9 mouse cellular contexts compared by ENCODE assay signal in genomic region chr8:70618888-70619334, GRCm38 (mm10). TPM values are rescaled to one million over a fixed set of nuclear protein-coding genes. Genes with fewer than 3 reads are reported as not detected.
DNase-seq lines count a peak whose midpoint lies in the region; ATAC-seq lines count a peak whose summit lies in the region.
"Had no signal": no experiment of that assay in that cellular context is flagged by ENCODE, and none has a peak within 500 bp of the region (broad histone marks: within the 10 kb centered on the region; RNA-seq: fewer than 3 reads in every experiment).

No protein-coding gene starts in this region.

- peaks cover 14% of the 10 kb centered on the region for H3K4me1 ChIP-seq in forebrain, embryonic 12.5 days
- H3K4me1 ChIP-seq in forebrain, embryonic 13.5 days: peaks cover 5% of the 10 kb centered on the region
- H3K4me1 ChIP-seq in intestine, embryonic 15.5 days (replicated peaks): no peaks in the 10 kb centered on the region; the same call in 1 of the 2 replicates

- no peaks in the 10 kb centered on the region for H3K9me3 ChIP-seq in forebrain, embryonic 12.5 days
- H3K9me3 ChIP-seq in forebrain, embryonic 13.5 days (replicated peaks): no peaks in the 10 kb centered on the region
- no peaks in the 10 kb centered on the region for H3K9me3 ChIP-seq in intestine, embryonic 15.5 days

- no peak overlapping the region; the same call in 1 of the 2 replicates for H3K9ac ChIP-seq in forebrain, embryonic 12.5 days
- no peak overlapping the region for H3K9ac ChIP-seq in forebrain, embryonic 13.5 days
- no peak overlapping the region for H3K9ac ChIP-seq in intestine, embryonic 15.5 days

- H3K27me3 ChIP-seq in forebrain, embryonic 12.5 days: peaks cover 31% of the 10 kb centered on the region
- peaks cover 30% of the 10 kb centered on the region for H3K27me3 ChIP-seq in forebrain, embryonic 13.5 days
- no peaks in the 10 kb centered on the region for H3K27me3 ChIP-seq in intestine, embryonic 15.5 days (replicated peaks)

- H3K27ac ChIP-seq in forebrain, embryonic 12.5 days: no peak overlapping the region
- no peak overlapping the region for H3K27ac ChIP-seq in forebrain, embryonic 13.5 days
- H3K27ac ChIP-seq in intestine, embryonic 15.5 days: no peak overlapping the region

- H3K36me3 ChIP-seq in forebrain, embryonic 12.5 days (replicated peaks): no peaks in the 10 kb centered on the region
- no peaks in the 10 kb centered on the region for H3K36me3 ChIP-seq in forebrain, embryonic 13.5 days (ENCODE audit: poor library complexity, severe bottlenecking)
- no peaks in the 10 kb centered on the region for H3K36me3 ChIP-seq in intestine, embryonic 15.5 days

- peak; percentile 40; the same call in 1 of the 2 replicates for ATAC-seq in forebrain, embryonic 12.5 days (ENCODE audit: low FRiP score)
- no peak for ATAC-seq in forebrain, embryonic 13.5 days
- peak; percentile 89 for ATAC-seq in intestine, embryonic 15.5 days
- peak; percentile 80 for ATAC-seq in megakaryocyte progenitor cell, adult 5-6 weeks (replicated peaks; ENCODE audit: poor library complexity)

- DNase-seq in A20 (ENCODE audit: low read depth, low spot score): peak; percentile 98
- DNase-seq in c-Kit-positive CD71-positive TER-119-negative erythroid progenitor cells, embryonic 14.5 days (ENCODE audit: low read depth): peak; percentile 91
- no peak for DNase-seq in urinary bladder, postnatal 4 days (ENCODE audit: low spot score in 2 of 2)
- no peak for DNase-seq in cerebellum, adult 9-10 months

- H3K4me3 ChIP-seq in forebrain, embryonic 12.5 days (replicated peaks): no peak overlapping the region
- H3K4me3 ChIP-seq in forebrain, embryonic 13.5 days: no peak overlapping the region
- no peak overlapping the region for H3K4me3 ChIP-seq in intestine, embryonic 15.5 days (replicated peaks)

- WGBS in forebrain, embryonic 12.5 days: 32% methylated on average over 9 of the region's 9 CpGs
- 29% methylated on average over 9 of the region's 9 CpGs for WGBS in forebrain, embryonic 13.5 days
- 34% methylated on average over 9 of the region's 9 CpGs for WGBS in intestine, embryonic 15.5 days

- H3K4me2 ChIP-seq in forebrain, embryonic 12.5 days: no peak overlapping the region
- no peak overlapping the region for H3K4me2 ChIP-seq in forebrain, embryonic 13.5 days
- H3K4me2 ChIP-seq in intestine, embryonic 15.5 days (replicated peaks): no peak overlapping the region

RNA-seq across cellular contexts. Expression of gene Lrrc25, which starts 3.0 kb away (rescaled TPM):
- 0.31 and 0.45 TPM in 2 replicates for polyA plus RNA-seq in forebrain, embryonic 12.5 days (2016; fragmentation: Nextera tagmentation; extraction: Ambion mirVana)
- polyA plus RNA-seq in forebrain, embryonic 13.5 days (2015; fragmentation: Nextera tagmentation; extraction: Ambion mirVana): 0.65 and 0.68 TPM in 2 replicates
- polyA plus RNA-seq in intestine, embryonic 15.5 days (2015; fragmentation: Nextera tagmentation; extraction: Ambion mirVana): 2.4 and 2.5 TPM in 2 replicates
- 6.2 and 12.9 TPM in 2 replicates for total RNA-seq in megakaryocyte progenitor cell, adult 5-6 weeks (2015)
- 4.7 and 5.4 TPM in 2 replicates for total RNA-seq in megakaryocyte progenitor cell, adult 5-6 weeks (2017)

RNA-seq across cellular contexts. Expression of gene Ssbp4, which starts 10.2 kb away (rescaled TPM):
- 97.4 and 106 TPM in 2 replicates for polyA plus RNA-seq in forebrain, embryonic 12.5 days (2016; fragmentation: Nextera tagmentation; extraction: Ambion mirVana)
- 81.9 and 101 TPM in 2 replicates for polyA plus RNA-seq in forebrain, embryonic 13.5 days (2015; fragmentation: Nextera tagmentation; extraction: Ambion mirVana)
- polyA plus RNA-seq in intestine, embryonic 15.5 days (2015; fragmentation: Nextera tagmentation; extraction: Ambion mirVana): 86.9 and 91.7 TPM in 2 replicates
- total RNA-seq in megakaryocyte progenitor cell, adult 5-6 weeks (2015): 31.6 and 40.7 TPM in 2 replicates
- total RNA-seq in megakaryocyte progenitor cell, adult 5-6 weeks (2017): 40.2 and 69.7 TPM in 2 replicates

RNA-seq across cellular contexts. Expression of gene Gdf15, which starts 13.3 kb away (rescaled TPM):
- polyA plus RNA-seq in forebrain, embryonic 12.5 days (2016; fragmentation: Nextera tagmentation; extraction: Ambion mirVana): 0.14 TPM in 1 of 2 replicates, not detected in the other
- 0.15 TPM in 1 of 2 replicates, not detected in the other for polyA plus RNA-seq in forebrain, embryonic 13.5 days (2015; fragmentation: Nextera tagmentation; extraction: Ambion mirVana)
- 2.3 and 2.9 TPM in 2 replicates for polyA plus RNA-seq in intestine, embryonic 15.5 days (2015; fragmentation: Nextera tagmentation; extraction: Ambion mirVana)
- total RNA-seq in megakaryocyte progenitor cell, adult 5-6 weeks (2015): not detected in 2 replicates
- total RNA-seq in megakaryocyte progenitor cell, adult 5-6 weeks (2017): not detected in 2 replicates
- total RNA-seq: left cerebral cortex, postnatal 10 days had no signal

RNA-seq across cellular contexts. Expression of gene Isyna1, which starts 24.7 kb away (rescaled TPM):
- 101 and 107 TPM in 2 replicates for polyA plus RNA-seq in forebrain, embryonic 12.5 days (2016; fragmentation: Nextera tagmentation; extraction: Ambion mirVana)
- 87.1 and 105 TPM in 2 replicates for polyA plus RNA-seq in forebrain, embryonic 13.5 days (2015; fragmentation: Nextera tagmentation; extraction: Ambion mirVana)
- 123 and 130 TPM in 2 replicates for polyA plus RNA-seq in intestine, embryonic 15.5 days (2015; fragmentation: Nextera tagmentation; extraction: Ambion mirVana)
- 26.1 and 39.0 TPM in 2 replicates for total RNA-seq in megakaryocyte progenitor cell, adult 5-6 weeks (2015)
- 42.9 and 45.4 TPM in 2 replicates for total RNA-seq in megakaryocyte progenitor cell, adult 5-6 weeks (2017)

RNA-seq across cellular contexts. Expression of gene Pgpep1, which starts 41.3 kb away (rescaled TPM):
- polyA plus RNA-seq in forebrain, embryonic 12.5 days (2016; fragmentation: Nextera tagmentation; extraction: Ambion mirVana): 69.3 and 70.4 TPM in 2 replicates
- polyA plus RNA-seq in forebrain, embryonic 13.5 days (2015; fragmentation: Nextera tagmentation; extraction: Ambion mirVana): 64.6 and 80.8 TPM in 2 replicates
- 58.0 and 74.2 TPM in 2 replicates for polyA plus RNA-seq in intestine, embryonic 15.5 days (2015; fragmentation: Nextera tagmentation; extraction: Ambion mirVana)
- 11.7 and 11.8 TPM in 2 replicates for total RNA-seq in megakaryocyte progenitor cell, adult 5-6 weeks (2015)
- 3.6 and 5.2 TPM in 2 replicates for total RNA-seq in megakaryocyte progenitor cell, adult 5-6 weeks (2017)

Comparison
In these comparisons a context has a peak if more than half of its experiments do, and no peak if none do; other contexts are left out.
1. DNase-seq: peak in A20 (single experiment) and c-Kit-positive CD71-positive TER-119-negative erythroid progenitor cells, embryonic 14.5 days (single experiment); none in urinary bladder, postnatal 4 days (0 of 2) and cerebellum, adult 9-10 months (single experiment).